ENCODE assay signal across 12 mouse cellular contexts in the genomic region with DNA sequence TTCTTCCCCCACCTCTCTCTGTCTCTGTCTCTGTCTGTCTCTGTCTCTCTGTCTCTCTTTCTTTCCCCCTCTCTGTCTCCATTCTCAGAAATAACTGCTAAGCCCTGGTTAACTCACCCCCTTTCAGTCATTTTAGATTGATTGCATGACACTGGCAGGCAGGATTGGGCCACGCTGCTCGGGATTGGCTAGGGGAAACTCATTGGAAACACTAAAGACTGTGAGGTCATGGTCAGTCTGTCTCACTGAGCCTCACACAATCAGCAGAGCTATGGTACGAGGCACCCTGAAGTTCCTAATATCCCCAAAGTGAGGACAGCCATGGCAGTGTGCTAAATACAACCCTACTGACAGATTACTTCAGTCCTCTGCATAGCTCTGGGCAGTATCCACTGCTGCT.
"Had no signal": no experiment of that assay in that cellular context is flagged by ENCODE, and none has a peak within 500 bp of the region (broad histone marks: within the 10 kb centered on the region; RNA-seq: fewer than 3 reads in every experiment).

No protein-coding gene starts in this region.

- H3K36me3 ChIP-seq: liver, embryonic 12.5 days; lung, embryonic 15.5 days; midbrain, embryonic 15.5 days; neural tube, embryonic 13.5 days; stomach, embryonic 15.5 days had no signal

- H3K9me3 ChIP-seq: liver, embryonic 12.5 days; lung, embryonic 15.5 days; midbrain, embryonic 15.5 days; neural tube, embryonic 13.5 days; stomach, embryonic 15.5 days had no signal

- H3K4me2 ChIP-seq: liver, embryonic 12.5 days; lung, embryonic 15.5 days; midbrain, embryonic 15.5 days; neural tube, embryonic 13.5 days; stomach, embryonic 15.5 days had no signal

- H3K4me1 ChIP-seq: liver, embryonic 12.5 days; midbrain, embryonic 15.5 days; neural tube, embryonic 13.5 days; stomach, embryonic 15.5 days had no signal

- H3K4me3 ChIP-seq: layer of hippocampus, adult 2 months; liver, embryonic 12.5 days; lung, embryonic 15.5 days; midbrain, embryonic 15.5 days; neural tube, embryonic 13.5 days; stomach, embryonic 15.5 days had no signal

- H3K27me3 ChIP-seq: liver, embryonic 12.5 days; lung, embryonic 15.5 days; midbrain, embryonic 15.5 days; neural tube, embryonic 13.5 days; stomach, embryonic 15.5 days had no signal

- H3K9ac ChIP-seq: liver, embryonic 12.5 days; lung, embryonic 15.5 days; midbrain, embryonic 15.5 days; neural tube, embryonic 13.5 days; stomach, embryonic 15.5 days had no signal

- DNase-seq: kidney, adult 18-20 months; kidney, postnatal 10 days; kidney, postnatal 4 days; right cerebral cortex, postnatal 14 days; thymus, adult 2 months; thymus, postnatal 36 days had no signal

- H3K27ac ChIP-seq: layer of hippocampus, adult 2 months; liver, embryonic 12.5 days; lung, embryonic 15.5 days; midbrain, embryonic 15.5 days; neural tube, embryonic 13.5 days; stomach, embryonic 15.5 days had no signal

- ATAC-seq: liver, embryonic 12.5 days; midbrain, embryonic 15.5 days had no signal
